Mouse (Mus musculus) bone marrow macrophage, adult 2 months (primary cell): Measurements from ENCODE around the gene Nf2.

Experiments
- CTCF ChIP-seq: IDR thresholded peaks from 2 replicates; pipeline ENCODE4 v1.5.1; 2012; ENCODE audit warnings: low read depth, mild to moderate bottlenecking, low read length, moderate library complexity
- POLR2A ChIP-seq: IDR thresholded peaks from 2 replicates; pipeline ENCODE4 v1.6.1; 2012; ENCODE audit warnings: mild to moderate bottlenecking, low read depth, low read length, borderline replicate concordance

GRCm38 (mm10) chr11:4730096-4730495 lies 119.2 kb downstream of the Nf2 start:
- TF ChIP-seq POLR2A (no peak), CTCF (no peak)
